Mouse (Mus musculus) T-helper 17 cell (primary cell): Measurements from ENCODE around the gene Arhgap15.

Source experiments
- in situ Hi-C, 2 experiments: fragments of 300-600 bp; cut with MboI, MseI; formaldehyde crosslinking; loops; 1 replicate in 1 of 2; 2 replicates in 1 of 2; pipeline ENCODE4 v1.15.1; 2025; ENCODE audit warnings: high pct_unique_total_duplicates in 2 of 2

Arhgap15 gene

GRCm38 (mm10) chr2:44018033-44018432 lies 269.4 kb downstream of the Arhgap15 start:
- in situ Hi-C loops = no loop called here

GRCm38 (mm10) chr2:44024704-44025103 lies 276.1 kb downstream of the Arhgap15 start:
- in situ Hi-C loops = no loop called here

- in situ Hi-C loops = no loop called here
Measured at GRCm38 (mm10) chr2:44029035-44029715, 280.6 kb downstream of the Arhgap15 start.

- in situ Hi-C loops = no loop called here
Measured at GRCm38 (mm10) chr2:44029865-44030264, 281.2 kb downstream of the Arhgap15 start.

GRCm38 (mm10) chr2:44039522-44040203 lies 291.0 kb downstream of the Arhgap15 start:
- in situ Hi-C loops = no loop called here

GRCm38 (mm10) chr2:44044088-44044487 lies 295.5 kb downstream of the Arhgap15 start:
- in situ Hi-C loops = no loop called here

- in situ Hi-C loops = no loop called here
Measured at GRCm38 (mm10) chr2:44044634-44045033, 296.0 kb downstream of the Arhgap15 start.

GRCm38 (mm10) chr2:44045231-44045630 lies 296.6 kb downstream of the Arhgap15 start:
- in situ Hi-C loops = no loop called here

- in situ Hi-C loops = no loop called here
Measured at GRCm38 (mm10) chr2:44060306-44060705, 311.7 kb downstream of the Arhgap15 start.

GRCm38 (mm10) chr2:44060716-44061115 lies 312.1 kb downstream of the Arhgap15 start:
- in situ Hi-C loops = no loop called here

GRCm38 (mm10) chr2:44065067-44065466 lies 316.4 kb downstream of the Arhgap15 start:
- in situ Hi-C loops = no loop called here

GRCm38 (mm10) chr2:44068151-44068840 lies 319.7 kb downstream of the Arhgap15 start:
- in situ Hi-C loops = no loop called here

GRCm38 (mm10) chr2:44068906-44069305 lies 320.3 kb downstream of the Arhgap15 start:
- in situ Hi-C loops = no loop called here

GRCm38 (mm10) chr2:44076570-44076969 lies 327.9 kb downstream of the Arhgap15 start:
- in situ Hi-C loops = no loop called here

GRCm38 (mm10) chr2:44080530-44080929 lies 331.9 kb downstream of the Arhgap15 start:
- in situ Hi-C loops = no loop called here

GRCm38 (mm10) chr2:44081241-44081640 lies 332.6 kb downstream of the Arhgap15 start:
- in situ Hi-C loops = no loop called here

- in situ Hi-C loops = no loop called here
Measured at GRCm38 (mm10) chr2:44084471-44084870, 335.8 kb downstream of the Arhgap15 start.

- in situ Hi-C loops = no loop called here
Measured at GRCm38 (mm10) chr2:44086403-44087056, 337.9 kb downstream of the Arhgap15 start.

- in situ Hi-C loops = no loop called here
Measured at GRCm38 (mm10) chr2:44098552-44098951, 349.9 kb downstream of the Arhgap15 start.

GRCm38 (mm10) chr2:44102351-44102750 lies 353.7 kb downstream of the Arhgap15 start:
- in situ Hi-C loops = no loop called here

GRCm38 (mm10) chr2:44103321-44103720 lies 354.7 kb downstream of the Arhgap15 start:
- in situ Hi-C loops = no loop called here

- in situ Hi-C loops = no loop called here
Measured at GRCm38 (mm10) chr2:44103742-44104141, 355.1 kb downstream of the Arhgap15 start.
